Mouse (Mus musculus) forebrain, embryonic 12.5 days (tissue): Measurements from ENCODE around the gene Klhl36. TPM values are rescaled to one million over a fixed set of nuclear protein-coding genes. Genes with fewer than 3 reads are reported as not detected.

ENCODE experiments used
- ATAC-seq: fragments of 200-750 bp; cut with Nextera tagmentation; 2 replicates; pipeline ENCODE4 v1.8.0; 2017; ENCODE audit warnings: moderate TSS enrichment; ENCODE audit not compliant: low FRiP score
- H3K27ac ChIP-seq: fragments of 300-500 bp; sonication (generic); 2 replicates; pipeline ENCODE4 v1.5.1; 2016; ENCODE audit warnings: mild to moderate bottlenecking
- H3K27me3 ChIP-seq: fragments of 300-500 bp; sonication (generic); 2 replicates; pipeline ENCODE4 v1.6.1; 2016; ENCODE audit warnings: mild to moderate bottlenecking
- H3K36me3 ChIP-seq: fragments of 300-500 bp; sonication (generic); replicated peaks from 2 replicates; pipeline ENCODE4 v1.6.1; 2016; ENCODE audit warnings: mild to moderate bottlenecking
- H3K4me1 ChIP-seq: fragments of 300-500 bp; sonication (generic); 2 replicates; pipeline ENCODE4 v1.6.1; 2016
- H3K4me2 ChIP-seq: fragments of 300-500 bp; sonication (generic); 2 replicates; pipeline ENCODE4 v1.6.1; 2016; ENCODE audit warnings: mild to moderate bottlenecking, moderate library complexity
- H3K4me3 ChIP-seq: fragments of 300-500 bp; sonication (generic); replicated peaks from 2 replicates; pipeline ENCODE4 v1.5.1; 2016; ENCODE audit warnings: mild to moderate bottlenecking
- H3K9ac ChIP-seq: fragments of 300-500 bp; sonication (generic); 2 replicates; pipeline ENCODE4 v1.6.1; 2016; ENCODE audit warnings: mild to moderate bottlenecking
- H3K9me3 ChIP-seq: fragments of 300-500 bp; sonication (generic); 2 replicates; pipeline ENCODE4 v1.6.1; 2016
- WGBS: fragments of 180-500 bp; shearing (Covaris S2); methylation state at CpG from one replicate; pipeline ENCODE4 v1.1.7; 2016; 5-methylcytosine and 5-hydroxymethylcytosine counted together
- polyA plus RNA-seq: library from polyadenylated mRNA; unstranded; fragments of >200 nt; fragmentation: Nextera tagmentation; extraction: Ambion mirVana; gene quantifications from 2 replicates; pipeline ENCODE4 v1.2.1, GENCODE M21; 2016

Klhl36 gene
- polyA plus RNA-seq, 1 experiment from 2014 or later: 9.9 TPM

- Histone ChIP-seq H3K27ac (no peak overlapping the region), H3K36me3 (peaks cover 16% of the 10 kb centered on the region), H3K9ac (no peak overlapping the region), H3K9me3 (no peaks in the 10 kb centered on the region), H3K4me1 (peaks cover 47% of the 10 kb centered on the region), H3K4me2 (no peak overlapping the region), H3K4me3 (no peak overlapping the region), H3K27me3 (no peaks in the 10 kb centered on the region)
- no peak for ATAC-seq
- WGBS: 84% methylated on average over 16 of the region's 16 CpGs
Measured at GRCm38 (mm10) chr8:119916237-119916892, 54.3 kb downstream of the Klhl36 start.

GRCm38 (mm10) chr8:119917415-119917814 is 55.3 kb downstream of the Klhl36 start:
- H3K36me3 ChIP-seq: peaks cover 16% of the 10 kb centered on the region

GRCm38 (mm10) chr8:119918155-119918567 is 56.1 kb downstream of the Klhl36 start:
- Histone ChIP-seq H3K4me1 (peaks cover 34% of the 10 kb centered on the region), H3K4me3 (no peak overlapping the region), H3K36me3 (peaks cover 16% of the 10 kb centered on the region), H3K27me3 (no peaks in the 10 kb centered on the region), H3K4me2 (no peak overlapping the region), H3K9me3 (no peaks in the 10 kb centered on the region), H3K27ac (no peak overlapping the region; the same call in 1 of the 2 replicates), H3K9ac (no peak overlapping the region)
- WGBS: 89% methylated on average over 1 of the region's 1 CpGs
- no peak for ATAC-seq

More at GRCm38 (mm10) chr8:119917415-119917814, 55.3 kb downstream of the Klhl36 start:
- Histone ChIP-seq H3K9ac (no peak overlapping the region), H3K9me3 (no peaks in the 10 kb centered on the region), H3K27me3 (no peaks in the 10 kb centered on the region), H3K4me1 (peaks cover 41% of the 10 kb centered on the region), H3K27ac (no peak overlapping the region), H3K4me2 (no peak overlapping the region), H3K4me3 (no peak overlapping the region)
- ATAC-seq: no peak
- 94% methylated on average over 3 of the region's 3 CpGs for WGBS

DNA sequence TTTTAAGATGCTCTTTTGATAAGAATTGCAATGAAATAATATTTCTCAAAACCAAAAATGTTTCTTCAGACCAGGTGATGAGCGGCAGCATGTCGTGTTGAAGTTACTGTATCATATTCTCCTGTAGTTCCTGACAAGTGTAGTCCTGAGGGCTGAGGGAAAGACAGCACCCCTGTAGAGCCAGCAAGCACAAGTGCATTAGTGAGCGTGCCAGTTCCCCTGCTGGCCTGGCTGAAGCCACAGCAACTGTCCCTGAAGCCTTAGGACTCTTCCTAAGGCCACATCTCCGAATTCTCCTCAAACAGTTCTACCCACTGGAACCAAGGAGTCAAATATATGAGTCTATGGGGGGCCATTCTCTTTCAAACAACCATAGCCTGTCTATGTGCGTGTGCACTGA is 61.2 kb downstream of the Klhl36 start:
- Histone ChIP-seq H3K4me2 (no peak overlapping the region), H3K9me3 (no peaks in the 10 kb centered on the region), H3K4me3 (no peak overlapping the region), H3K4me1 (peaks cover 13% of the 10 kb centered on the region), H3K9ac (no peak overlapping the region), H3K36me3 (peaks cover 8% of the 10 kb centered on the region), H3K27ac (no peak overlapping the region), H3K27me3 (no peaks in the 10 kb centered on the region)
- WGBS: 84% methylated on average over 5 of the region's 5 CpGs
- ATAC-seq: no peak

DNA sequence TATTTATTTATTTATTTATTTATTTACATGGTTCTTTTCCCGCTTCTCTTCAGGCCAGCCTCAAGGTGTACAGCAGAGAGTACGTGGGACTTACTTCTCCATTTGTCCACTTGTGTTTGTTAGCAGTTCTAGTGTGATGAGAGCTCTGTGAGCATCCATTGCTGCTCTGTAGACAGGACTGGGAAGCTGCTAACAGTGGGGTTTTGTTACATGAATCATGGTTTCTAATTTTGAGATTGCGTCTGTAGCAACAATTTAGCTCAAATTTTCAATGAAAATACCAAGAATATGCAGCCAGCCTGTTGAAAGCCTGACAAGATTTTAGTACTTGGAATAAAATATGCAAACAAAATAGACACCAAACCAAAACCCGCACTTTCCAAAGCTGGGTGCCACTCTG is 63.4 kb downstream of the Klhl36 start:
- Histone ChIP-seq H3K4me2 (no peak overlapping the region), H3K9ac (no peak overlapping the region), H3K27ac (no peak overlapping the region), H3K4me1 (peaks cover 18% of the 10 kb centered on the region), H3K4me3 (no peak overlapping the region), H3K36me3 (no peaks in the 10 kb centered on the region), H3K9me3 (no peaks in the 10 kb centered on the region), H3K27me3 (no peaks in the 10 kb centered on the region)
- WGBS: 98% methylated on average over 4 of the region's 4 CpGs
- ATAC-seq: no peak

DNA sequence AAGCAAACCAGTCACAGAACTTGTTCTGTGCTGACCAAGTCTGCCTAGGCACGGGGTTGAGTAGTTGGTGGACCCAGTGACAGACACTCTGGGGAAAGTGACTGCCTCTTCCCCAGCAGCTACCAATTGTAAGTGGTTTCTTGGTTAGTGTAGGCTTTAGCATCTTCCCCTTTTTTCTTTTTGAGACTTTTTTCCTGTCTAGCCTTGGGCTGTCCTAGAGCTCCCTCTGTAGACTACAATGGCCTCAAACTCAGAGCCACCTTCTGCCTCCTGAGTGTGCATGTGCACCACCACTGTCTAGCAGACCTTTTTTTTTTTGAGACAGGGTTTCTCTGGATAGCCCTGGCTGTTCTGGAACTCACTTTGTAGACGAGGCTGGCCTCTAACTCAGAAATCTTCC is 64.4 kb downstream of the Klhl36 start:
- H3K9me3 ChIP-seq: no peaks in the 10 kb centered on the region
- no peak overlapping the region for H3K27ac ChIP-seq
- H3K9ac ChIP-seq: no peak overlapping the region
- no peak for ATAC-seq
- H3K27me3 ChIP-seq: no peaks in the 10 kb centered on the region
- H3K4me1 ChIP-seq: peaks cover 18% of the 10 kb centered on the region
- H3K4me2 ChIP-seq: no peak overlapping the region
- no peak overlapping the region for H3K4me3 ChIP-seq
- no peaks in the 10 kb centered on the region for H3K36me3 ChIP-seq
- 91% methylated on average over 2 of the region's 2 CpGs for WGBS

Other genes with a start within 250 kb of the Klhl36 start
- 0.09 and 0.13 TPM in 2 replicates for gene Adad2, start 249.5 kb upstream of the Klhl36 start, polyA plus RNA-seq
- 0.06 and 0.08 TPM in 2 replicates for gene Kcng4, start 226.6 kb upstream of the Klhl36 start, polyA plus RNA-seq
- gene Wfdc1, start 195.9 kb upstream of the Klhl36 start, polyA plus RNA-seq: 0.47 and 1.0 TPM in 2 replicates
- gene Atp2c2, start 162.3 kb upstream of the Klhl36 start, polyA plus RNA-seq: 0.26 and 0.87 TPM in 2 replicates
- gene Tldc1, start 83.8 kb upstream of the Klhl36 start, polyA plus RNA-seq: 10.9 and 12.7 TPM in 2 replicates
- gene Cotl1, start 21.7 kb upstream of the Klhl36 start, polyA plus RNA-seq: 148 and 282 TPM in 2 replicates
- gene Usp10, start 48.1 kb downstream of the Klhl36 start, polyA plus RNA-seq: 167 and 176 TPM in 2 replicates
- 5.6 TPM in 1 of 2 replicates, not detected in the other for gene Gm20388, start 48.6 kb downstream of the Klhl36 start, polyA plus RNA-seq
- gene Crispld2, start 130.2 kb downstream of the Klhl36 start, polyA plus RNA-seq: 2.3 TPM in 2 replicates
- gene Zdhhc7, start 239.2 kb downstream of the Klhl36 start, polyA plus RNA-seq: 30.4 and 31.0 TPM in 2 replicates